Mouse (Mus musculus) embryonic facial prominence, embryonic 14.5 days (tissue): ENCODE measurements around the gene Fam205c. TPM values are rescaled to one million over a fixed set of nuclear protein-coding genes. Genes with fewer than 3 reads are reported as not detected.

Experiments
- ATAC-seq: fragments of 200-750 bp; cut with Nextera tagmentation; 2 replicates; pipeline ENCODE4 v1.8.0; 2017; ENCODE audit warnings: low read depth, moderate number of reproducible peaks, moderate TSS enrichment
- DNase-seq: peaks from one replicate; pipeline ENCODE4 v3.0.0-alpha.2; 2015; ENCODE audit warnings: low spot score
- H3K27ac ChIP-seq: fragments of 300-500 bp; sonication (generic); replicated peaks from 2 replicates; pipeline ENCODE4 v1.5.1; 2014; ENCODE audit warnings: low read depth, mild to moderate bottlenecking, low read length, moderate library complexity
- H3K27me3 ChIP-seq: fragments of 300-500 bp; sonication (generic); replicated peaks from 2 replicates; pipeline ENCODE4 v1.6.1; 2014; ENCODE audit warnings: low read length; ENCODE audit not compliant: control insufficient read depth, insufficient read depth
- H3K36me3 ChIP-seq: fragments of 300-500 bp; sonication (generic); 2 replicates; pipeline ENCODE4 v1.6.1; 2014; ENCODE audit warnings: low read length, mixed read lengths; ENCODE audit not compliant: control insufficient read depth, insufficient read depth
- H3K4me1 ChIP-seq: fragments of 300-500 bp; sonication (generic); 2 replicates; pipeline ENCODE4 v1.6.1; 2014; ENCODE audit warnings: antibody characterized with exemption, low read length; ENCODE audit not compliant: control insufficient read depth, insufficient read depth
- H3K4me2 ChIP-seq: fragments of 300-500 bp; sonication (generic); 2 replicates; pipeline ENCODE4 v1.6.1; 2014; ENCODE audit warnings: low read depth, mild to moderate bottlenecking, low read length, moderate library complexity, mixed read lengths
- H3K4me3 ChIP-seq: fragments of 300-500 bp; sonication (generic); 2 replicates; pipeline ENCODE4 v1.5.1; 2014; ENCODE audit warnings: low read depth, mild to moderate bottlenecking, low read length
- H3K9ac ChIP-seq: fragments of 300-500 bp; sonication (generic); 2 replicates; pipeline ENCODE4 v1.6.1; 2014; ENCODE audit warnings: low read depth, mild to moderate bottlenecking, low read length, moderate library complexity, mixed read lengths
- H3K9me3 ChIP-seq: fragments of 300-500 bp; sonication (generic); 2 replicates; pipeline ENCODE4 v1.6.1; 2016; ENCODE audit warnings: low read length; ENCODE audit not compliant: control insufficient read depth
- WGBS: fragments of 180-500 bp; shearing (Covaris S2); extraction: QIAGEN DNeasy Blood & Tissue Kit; methylation state at CpG from one replicate; pipeline ENCODE4 v1.1.7; 2014; 5-methylcytosine and 5-hydroxymethylcytosine counted together
- polyA plus RNA-seq: library from polyadenylated mRNA; unstranded; fragments of >200 nt; fragmentation: Nextera tagmentation; extraction: Ambion mirVana; gene quantifications from 2 replicates; pipeline ENCODE4 v1.2.1, GENCODE M21; 2014

Fam205c gene
- polyA plus RNA-seq, 1 experiment from 2014 or later, result 0.28 TPM

- Histone ChIP-seq H3K36me3 (no peaks in the 10 kb centered on the region), H3K4me1 (no peaks in the 10 kb centered on the region), H3K27me3 (no peaks in the 10 kb centered on the region), H3K9ac (no peak overlapping the region), H3K4me3 (no peak overlapping the region), H3K4me2 (no peak overlapping the region), H3K27ac (no peak overlapping the region), H3K9me3 (no peaks in the 10 kb centered on the region)
- ATAC-seq (no peak), DNase-seq (no peak)
- WGBS, result 51% methylated on average over 7 of the region's 7 CpGs
These were observed 17.1 kb upstream of the Fam205c start for GRCm38 (mm10) chr4:42891176-42891575.

- DNase-seq (no peak), ATAC-seq (no peak)
- Histone ChIP-seq H3K27me3 (no peaks in the 10 kb centered on the region), H3K4me2 (no peak overlapping the region), H3K4me3 (no peak overlapping the region), H3K9me3 (no peaks in the 10 kb centered on the region), H3K36me3 (no peaks in the 10 kb centered on the region), H3K4me1 (no peaks in the 10 kb centered on the region), H3K9ac (no peak overlapping the region), H3K27ac (no peak overlapping the region)
- 92% methylated on average over 6 of the region's 6 CpGs for WGBS
These were observed 14.8 kb upstream of the Fam205c start for GRCm38 (mm10) chr4:42888806-42889205.

- Histone ChIP-seq H3K27me3 (no peaks in the 10 kb centered on the region), H3K4me3 (no peak overlapping the region), H3K36me3 (no peaks in the 10 kb centered on the region), H3K4me2 (no peak overlapping the region), H3K9me3 (no peaks in the 10 kb centered on the region), H3K9ac (no peak overlapping the region), H3K4me1 (no peaks in the 10 kb centered on the region), H3K27ac (no peak overlapping the region)
- WGBS, result 87% methylated on average over 6 of the region's 6 CpGs
- ATAC-seq, result no peak
- no peak for DNase-seq
These were observed 12.9 kb upstream of the Fam205c start for GRCm38 (mm10) chr4:42886926-42887325.

GRCm38 (mm10) chr4:42880677-42880948 is 6.6 kb upstream of the Fam205c start:
- ATAC-seq (no peak), DNase-seq (no peak)
- Histone ChIP-seq H3K27me3 (no peaks in the 10 kb centered on the region), H3K9ac (no peak overlapping the region), H3K27ac (no peak overlapping the region), H3K36me3 (no peaks in the 10 kb centered on the region), H3K4me1 (no peaks in the 10 kb centered on the region), H3K4me2 (no peak overlapping the region), H3K4me3 (no peak overlapping the region), H3K9me3 (no peaks in the 10 kb centered on the region)
- WGBS, result 30% methylated on average over 1 of the region's 1 CpGs

- Histone ChIP-seq H3K27me3 (no peaks in the 10 kb centered on the region), H3K36me3 (no peaks in the 10 kb centered on the region), H3K9ac (no peak overlapping the region), H3K4me2 (no peak overlapping the region), H3K4me1 (no peaks in the 10 kb centered on the region), H3K9me3 (no peaks in the 10 kb centered on the region), H3K27ac (no peak overlapping the region), H3K4me3 (no peak overlapping the region)
- 80% methylated on average over 16 of the region's 16 CpGs for WGBS
- ATAC-seq (no peak), DNase-seq (no peak)
These were observed 6.0 kb upstream of the Fam205c start for GRCm38 (mm10) chr4:42879829-42880676.

GRCm38 (mm10) chr4:42877657-42878056 is 3.6 kb upstream of the Fam205c start:
- no peak overlapping the region for H3K9ac ChIP-seq
- H3K9me3 ChIP-seq, result no peaks in the 10 kb centered on the region
- WGBS, result 69% methylated on average over 2 of the region's 2 CpGs
- H3K4me3 ChIP-seq, result no peak overlapping the region
- DNase-seq, result no peak
- no peak for ATAC-seq
- no peaks in the 10 kb centered on the region for H3K36me3 ChIP-seq
- no peak overlapping the region for H3K27ac ChIP-seq
- H3K4me1 ChIP-seq, result no peaks in the 10 kb centered on the region
- no peaks in the 10 kb centered on the region for H3K27me3 ChIP-seq
- no peak overlapping the region for H3K4me2 ChIP-seq

- Histone ChIP-seq H3K4me3 (no peak overlapping the region), H3K27ac (no peak overlapping the region)
- peak; percentile 87 for ATAC-seq
These were observed 2.7 kb upstream of the Fam205c start for GRCm38 (mm10) chr4:42876586-42877291.

GRCm38 (mm10) chr4:42872746-42873435 is 1.1 kb downstream of the Fam205c start:
- no peak overlapping the region for H3K9ac ChIP-seq
- H3K27me3 ChIP-seq, result no peaks in the 10 kb centered on the region
- H3K4me1 ChIP-seq, result no peaks in the 10 kb centered on the region
- no peak for DNase-seq
- no peak overlapping the region for H3K4me3 ChIP-seq
- no peak overlapping the region for H3K4me2 ChIP-seq
- no peak for ATAC-seq
- H3K36me3 ChIP-seq, result no peaks in the 10 kb centered on the region
- H3K9me3 ChIP-seq, result no peaks in the 10 kb centered on the region
- no peak overlapping the region for H3K27ac ChIP-seq
- WGBS, result 82% methylated on average over 16 of the region's 16 CpGs

More at GRCm38 (mm10) chr4:42876586-42877291, 2.7 kb upstream of the Fam205c start:
- Histone ChIP-seq H3K4me2 (no peak overlapping the region), H3K27me3 (no peaks in the 10 kb centered on the region), H3K4me1 (no peaks in the 10 kb centered on the region), H3K9me3 (no peaks in the 10 kb centered on the region), H3K9ac (no peak overlapping the region), H3K36me3 (no peaks in the 10 kb centered on the region)
- 33% methylated on average over 5 of the region's 5 CpGs for WGBS
- peak; percentile 78 for DNase-seq
